Mouse (Mus musculus): Measurements from ENCODE around the gene Shank3. TPM values are rescaled to one million over a fixed set of nuclear protein-coding genes. Genes with fewer than 3 reads are reported as not detected.

Gene Shank3
- total RNA-seq (2021) = 10 to 100 TPM; 35.9 to 40.4 TPM
- long read RNA-seq, experiment 1, partial matches to known transcripts = 0 of 7 reads
- long read RNA-seq, experiment 1, other reads (novel, unspliced or antisense) = 7 of 7 reads
- long read RNA-seq, experiment 2, partial matches to known transcripts = 0 of 4 reads
- long read RNA-seq, experiment 2, other reads (novel, unspliced or antisense) = 4 of 4 reads

- DNase-seq = peak in 1 of 2 experiments; percentile 33
Observed at GRCm38 (mm10) chr15:89498961-89499688, at the start of gene Shank3. Gene Shank3 (plus strand): TSS chr15:89499623.

DNA sequence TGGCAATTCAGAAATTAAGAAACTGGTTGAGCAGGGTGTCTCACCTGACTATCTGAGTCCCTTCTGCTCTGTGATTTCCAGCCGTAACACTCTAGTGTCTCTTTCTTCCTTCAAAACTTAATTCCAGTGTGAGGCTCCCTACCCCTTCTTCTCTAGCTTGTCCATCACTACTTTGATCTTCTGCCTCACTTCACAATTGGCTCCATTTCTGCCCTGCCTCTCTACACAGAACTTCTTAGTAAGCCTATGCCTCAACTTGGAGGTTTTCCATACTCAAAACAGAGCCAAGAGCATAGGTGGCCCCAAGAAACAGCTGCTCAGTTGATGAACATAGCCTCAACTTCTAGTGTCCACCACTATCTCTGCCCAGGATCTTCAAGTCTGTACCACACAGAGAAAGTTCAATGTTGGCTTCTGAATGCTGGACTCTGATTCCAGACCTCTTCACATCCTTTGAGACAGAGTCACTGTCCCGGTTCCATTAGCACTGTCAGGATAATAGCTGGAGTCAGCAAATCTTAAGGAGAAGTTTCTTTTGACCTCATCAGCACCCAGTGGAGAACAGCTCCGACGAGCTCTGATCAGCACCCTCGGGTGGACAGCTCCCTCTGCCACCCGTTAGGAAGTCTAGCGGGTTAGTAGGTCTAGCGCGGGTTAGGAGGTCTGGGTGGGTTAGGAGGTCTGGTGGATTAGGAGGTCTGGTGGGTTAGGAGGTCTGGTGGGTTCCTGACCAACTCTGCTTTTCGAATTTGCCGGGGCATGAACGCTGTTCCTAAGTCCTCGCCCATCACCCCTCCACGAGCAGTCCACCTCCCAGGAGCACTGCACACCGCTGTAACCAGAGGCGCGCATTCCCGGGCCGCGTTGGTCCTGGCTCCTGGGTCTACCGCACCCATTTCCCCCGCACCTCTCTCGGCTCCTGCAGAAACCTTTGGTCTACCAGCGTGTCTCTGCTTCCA, 46.2 kb upstream of the Shank3 start:
- peak in 1 of 2 experiments; percentile 80 for DNase-seq

- DNase-seq = no peak
Observed at GRCm38 (mm10) chr15:89453865-89454478, 45.5 kb upstream of the Shank3 start, which contains the start of gene Mapk8ip2. Gene Mapk8ip2 (plus strand): TSS chr15:89453913.

- no peak for DNase-seq
Observed at GRCm38 (mm10) chr15:89454857-89455256, 44.6 kb upstream of the Shank3 start.

- no peak for DNase-seq
Observed at GRCm38 (mm10) chr15:89455642-89456041, 43.8 kb upstream of the Shank3 start.

- DNase-seq = no peak
Observed at GRCm38 (mm10) chr15:89458942-89459341, 40.5 kb upstream of the Shank3 start.

DNA sequence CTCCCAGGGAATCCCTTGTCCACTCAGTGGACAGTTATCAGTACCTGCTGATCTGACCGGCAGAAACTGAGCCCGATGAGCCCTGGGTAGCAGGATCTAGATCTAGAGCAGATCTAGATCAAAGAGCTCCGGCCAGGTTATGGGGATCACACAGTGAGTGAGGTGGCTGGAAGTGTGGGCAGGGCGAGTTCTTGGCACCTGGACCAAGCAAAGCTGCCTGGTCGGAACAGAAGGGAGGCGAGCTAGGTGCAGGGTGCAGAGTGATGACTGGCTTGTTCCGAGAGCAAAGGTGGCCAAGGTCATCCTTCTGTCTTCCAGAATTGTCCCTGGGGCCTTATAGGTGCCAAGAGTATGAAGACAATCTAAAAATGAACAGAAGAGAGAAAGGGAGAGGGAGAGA, 39.6 kb upstream of the Shank3 start:
- no peak for DNase-seq

DNA sequence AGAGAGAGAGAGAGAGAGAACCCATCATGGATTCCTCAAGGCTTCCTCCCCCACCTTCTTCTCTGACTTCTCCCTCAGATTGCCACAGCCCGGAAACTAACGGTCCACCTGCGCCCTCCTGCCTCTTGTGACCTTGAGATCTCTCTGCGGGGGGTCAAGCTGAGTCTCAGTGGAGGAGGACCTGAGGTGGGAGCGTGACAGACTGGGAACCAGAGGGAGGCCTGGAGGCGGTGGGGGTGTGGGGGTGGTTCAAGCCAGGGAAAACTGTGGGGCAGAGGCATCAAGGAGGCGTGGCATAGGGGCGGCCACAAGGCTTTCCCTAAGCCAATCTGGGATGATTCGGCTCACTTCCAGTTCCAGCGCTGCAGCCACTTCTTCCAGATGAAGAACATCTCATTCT, 39.1 kb upstream of the Shank3 start:
- no peak for DNase-seq

DNA sequence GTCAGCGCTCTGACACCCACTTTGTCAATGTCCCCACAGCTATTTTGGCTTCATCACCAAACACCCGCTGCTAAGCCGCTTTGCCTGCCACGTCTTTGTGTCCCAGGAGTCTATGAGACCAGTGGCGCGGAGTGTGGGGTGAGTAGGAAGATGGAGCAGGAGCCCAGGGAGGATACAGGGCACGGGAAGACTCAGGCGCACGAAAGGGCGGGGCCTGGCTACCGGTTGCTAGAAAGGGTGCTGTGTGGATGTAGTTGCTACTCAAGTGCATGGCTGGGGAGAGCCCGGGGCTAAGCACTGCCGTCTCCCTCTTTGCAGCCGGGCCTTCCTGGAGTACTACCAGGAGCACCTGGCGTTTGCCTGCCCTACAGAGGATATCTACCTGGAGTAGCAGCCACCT, 38.1 kb upstream of the Shank3 start:
- no peak for DNase-seq

- no peak for DNase-seq
Observed at GRCm38 (mm10) chr15:89462176-89462575, 37.2 kb upstream of the Shank3 start.

DNA sequence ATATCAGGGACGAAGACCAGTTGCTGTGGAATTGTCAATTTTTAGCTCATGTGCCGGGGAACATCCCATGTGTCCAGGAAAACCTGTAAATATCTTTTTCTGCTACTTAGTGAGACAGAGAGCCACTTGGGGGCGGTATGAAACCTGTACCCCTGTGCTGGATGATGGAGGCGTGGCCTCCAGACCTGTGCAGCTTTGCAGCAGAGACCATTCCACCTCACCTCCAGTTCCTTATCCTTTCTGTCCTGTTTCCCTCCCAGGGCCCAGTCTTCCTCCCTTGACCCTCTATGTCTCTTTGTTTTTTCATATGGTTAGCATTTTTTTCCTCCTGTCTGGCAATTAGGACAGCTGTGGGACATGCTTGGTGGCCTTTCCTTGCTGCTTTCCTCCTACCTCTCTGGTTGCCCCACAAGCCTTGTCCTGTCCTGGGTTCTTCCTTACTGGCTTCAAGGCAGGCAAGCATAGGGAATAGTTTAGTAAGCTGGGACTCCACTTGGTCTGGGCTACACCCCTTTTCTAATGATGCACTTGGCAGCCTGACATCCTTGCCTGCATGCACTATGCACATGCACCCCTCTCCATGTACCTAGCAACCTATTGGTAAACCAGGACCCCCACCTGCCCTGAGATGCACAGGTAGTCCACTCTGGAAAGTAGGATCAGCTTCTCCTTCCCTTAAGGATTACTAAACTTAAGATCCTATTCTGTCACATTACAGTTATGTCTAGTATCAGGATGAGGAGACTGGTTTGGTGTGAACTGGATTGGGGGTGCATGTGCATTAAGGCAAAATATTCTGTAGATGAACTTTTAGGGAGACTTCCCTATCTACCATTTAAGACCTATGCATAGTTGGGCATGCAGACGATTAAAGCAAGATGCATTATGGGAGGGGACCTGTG, 35.8 kb upstream of the Shank3 start:
- peak; percentile 36 to 42 for DNase-seq

GRCm38 (mm10) chr15:89465052-89465451, 34.4 kb upstream of the Shank3 start:
- DNase-seq = no peak

DNA sequence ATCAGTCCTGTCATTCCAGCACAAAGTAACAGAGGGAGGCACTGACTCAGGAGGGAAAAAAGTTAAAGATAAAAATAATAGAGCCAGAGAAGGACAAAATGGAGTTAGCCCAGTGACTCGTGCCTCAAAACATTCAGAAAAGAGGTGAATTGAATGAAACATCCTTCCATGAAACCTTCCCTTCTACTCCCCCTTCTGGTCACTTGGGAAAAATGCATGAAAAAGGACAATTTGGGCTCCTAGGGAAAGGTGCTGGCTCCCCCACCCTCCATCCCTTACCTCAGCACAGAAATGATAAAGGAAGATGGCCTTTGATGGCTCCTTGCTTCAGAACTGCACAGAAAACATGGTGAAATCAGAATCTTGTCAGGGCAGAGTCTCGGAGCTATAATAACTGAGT, 30.8 kb upstream of the Shank3 start:
- DNase-seq = peak in 1 of 2 experiments; percentile 33

- no peak for DNase-seq
Observed at GRCm38 (mm10) chr15:89471476-89471875, 27.9 kb upstream of the Shank3 start.

DNA sequence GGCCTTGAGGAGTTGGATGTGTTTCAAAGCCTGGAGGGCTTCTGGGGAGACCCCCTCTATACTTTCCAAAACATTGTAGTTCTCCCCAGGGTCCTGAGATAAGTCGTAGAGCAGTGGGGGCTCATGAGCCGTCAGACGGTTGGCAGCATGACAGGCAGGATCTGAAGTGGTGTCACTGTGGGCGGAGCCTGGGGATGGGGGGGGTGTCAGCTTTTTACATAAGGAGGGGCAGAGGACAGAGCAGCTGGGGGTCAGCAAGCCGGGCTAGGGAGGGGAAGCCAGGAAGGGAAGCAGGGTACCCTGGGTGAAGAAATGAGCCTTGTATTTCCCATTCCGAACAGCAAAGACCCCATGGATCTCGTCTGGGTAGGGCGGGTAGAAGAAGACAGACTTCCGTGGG, 26.1 kb upstream of the Shank3 start:
- peak in 1 of 2 experiments; percentile 10 for DNase-seq

DNA sequence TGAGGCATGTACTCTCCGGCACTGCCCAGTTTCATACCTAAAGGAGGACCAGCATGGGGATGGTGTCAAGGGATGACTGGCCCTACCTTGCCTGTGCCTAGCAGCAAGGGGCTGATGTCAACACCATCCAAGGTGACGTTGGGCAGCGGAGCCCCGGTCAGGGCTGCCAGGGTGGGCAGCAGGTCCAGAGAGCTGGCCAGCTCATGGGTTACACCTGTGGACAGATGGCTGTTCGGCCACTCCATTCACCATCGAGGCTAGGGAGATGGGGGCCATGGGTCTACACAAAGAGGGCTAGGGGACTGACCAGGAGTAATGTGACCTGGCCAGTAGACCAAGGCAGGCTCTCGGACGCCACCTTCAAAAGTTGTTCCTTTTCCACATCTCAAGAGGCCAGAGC, 25.5 kb upstream of the Shank3 start:
- DNase-seq = no peak

GRCm38 (mm10) chr15:89474596-89475292, 24.7 kb upstream of the Shank3 start:
- peak in 1 of 2 experiments; percentile 13 for DNase-seq

DNA sequence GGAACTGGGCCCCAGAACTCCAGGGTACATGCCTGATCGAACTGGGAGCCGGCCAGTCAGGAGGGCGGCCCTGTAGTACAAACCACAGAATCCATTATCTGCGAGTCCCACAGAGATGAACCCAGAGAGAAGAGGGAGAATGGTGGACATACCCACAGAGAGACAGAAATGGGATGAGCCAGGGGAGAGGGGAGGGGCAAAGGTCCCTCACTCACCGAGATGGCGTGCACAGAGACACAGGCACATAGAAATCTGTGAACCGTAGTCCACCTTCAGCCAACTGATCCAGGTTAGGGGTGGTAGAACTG, 24.2 kb upstream of the Shank3 start:
- no peak for DNase-seq

GRCm38 (mm10) chr15:89475611-89476474, 23.6 kb upstream of the Shank3 start:
- DNase-seq = peak; percentile 97 to 98

GRCm38 (mm10) chr15:89476475-89476815, 23.0 kb upstream of the Shank3 start:
- DNase-seq = no peak
